Mouse (Mus musculus): ENCODE data around the gene Sec16b. TPM values are rescaled to one million over a fixed set of nuclear protein-coding genes. Genes with fewer than 3 reads are reported as not detected.

Gene Sec16b
- total and polyA plus RNA-seq, 3 experiments = 0.11 to 2.8 TPM; not detected in 1

- Histone ChIP-seq H3K4me3 (ENCODE audit: low read depth, low read length) (no peak overlapping the region), H3K27me3 (ENCODE audit: insufficient read depth, low read length) (peaks cover 3% of the 10 kb centered on the region; the same call in 1 of the 2 replicates), H3K9me3 (replicated peaks) (peaks cover 8% of the 10 kb centered on the region), H3K36me3 (replicated peaks) (no peaks in the 10 kb centered on the region), H3K4me1 (ENCODE audit: insufficient read depth, low read depth, low read length) (no peaks in the 10 kb centered on the region)
- TF ChIP-seq TAL1 (conservative IDR thresholded peaks at IDR 0.05; ENCODE audit: low read depth, low read length) (no peak), CTCF (IDR thresholded peaks at IDR 0.05; ENCODE audit: low read depth, low read length) (no peak), GATA2 (IDR thresholded peaks at IDR 0.05; ENCODE audit: borderline replicate concordance, low read depth, low read length) (no peak), GATA1 (IDR thresholded peaks at IDR 0.05; ENCODE audit: borderline replicate concordance, low read length) (no peak), POLR2AphosphoS5 (IDR thresholded peaks at IDR 0.05; ENCODE audit: insufficient replicate concordance, low read depth, low read length) (no peak)
- ATAC-seq (ENCODE audit: extremely low read depth, insufficient number of reproducible peaks, low FRiP score, poor library complexity, severe bottlenecking) (no peak), DNase-seq (ENCODE audit: low spot score) (no peak)
Observed at GRCm38 (mm10) chr1:157465194-157465593, 41.3 kb upstream of the Sec16b start.

- Histone ChIP-seq H3K9me3 (replicated peaks) (peaks cover 18% of the 10 kb centered on the region), H3K4me3 (ENCODE audit: low read depth, low read length) (no peak overlapping the region), H3K36me3 (replicated peaks) (no peaks in the 10 kb centered on the region), H3K27me3 (ENCODE audit: insufficient read depth, low read length) (0 out of 2 replicates have a peak, but pooled peaks cover 2% of the 10 kb centered on the region), H3K4me1 (ENCODE audit: insufficient read depth, low read depth, low read length) (peaks cover 3% of the 10 kb centered on the region; the same call in 1 of the 2 replicates)
- no peak for ATAC-seq (ENCODE audit: extremely low read depth, insufficient number of reproducible peaks, low FRiP score, poor library complexity, severe bottlenecking)
- no peak for DNase-seq (ENCODE audit: low spot score)
- TF ChIP-seq CTCF (IDR thresholded peaks at IDR 0.05; ENCODE audit: low read depth, low read length) (no peak), TAL1 (conservative IDR thresholded peaks at IDR 0.05; ENCODE audit: low read depth, low read length) (no peak), GATA1 (IDR thresholded peaks at IDR 0.05; ENCODE audit: borderline replicate concordance, low read length) (no peak), POLR2AphosphoS5 (IDR thresholded peaks at IDR 0.05; ENCODE audit: insufficient replicate concordance, low read depth, low read length) (no peak), GATA2 (IDR thresholded peaks at IDR 0.05; ENCODE audit: borderline replicate concordance, low read depth, low read length) (no peak)
Observed at GRCm38 (mm10) chr1:157467866-157468265, 38.7 kb upstream of the Sec16b start.

GRCm38 (mm10) chr1:157470761-157471386 is 35.7 kb upstream of the Sec16b start:
- ATAC-seq (ENCODE audit: extremely low read depth, insufficient number of reproducible peaks, low FRiP score, poor library complexity, severe bottlenecking) = no peak
- H3K36me3 ChIP-seq (replicated peaks) = no peaks in the 10 kb centered on the region
- 0 out of 2 replicates have a peak, but pooled peaks cover 2% of the 10 kb centered on the region for H3K27me3 ChIP-seq (ENCODE audit: insufficient read depth, low read length)

DNA sequence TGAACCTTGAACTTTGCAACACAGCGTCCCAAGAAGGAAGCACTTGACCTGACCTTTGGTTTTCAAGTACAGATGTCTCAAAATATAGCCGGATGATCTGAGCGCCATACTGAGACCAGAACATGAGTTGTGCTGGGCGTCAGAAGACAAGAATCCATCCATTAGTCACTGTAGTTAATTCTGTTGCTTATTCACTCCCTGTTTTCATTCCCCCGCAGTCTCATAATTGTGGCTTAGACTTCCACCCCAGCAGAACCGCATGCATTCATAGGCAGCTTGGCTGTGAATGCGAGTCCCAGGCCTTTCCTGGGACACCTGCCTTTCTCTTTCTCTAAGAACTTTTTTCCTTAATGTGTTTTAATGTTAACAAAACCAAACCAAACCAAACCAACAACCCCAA is 33.8 kb upstream of the Sec16b start:
- no peaks in the 10 kb centered on the region for H3K36me3 ChIP-seq (replicated peaks)
- H3K9me3 ChIP-seq (replicated peaks) = peaks cover 20% of the 10 kb centered on the region
- H3K27me3 ChIP-seq (ENCODE audit: insufficient read depth, low read length) = 0 out of 2 replicates have a peak, but pooled peaks cover 2% of the 10 kb centered on the region
- no peak overlapping the region for H3K4me3 ChIP-seq (ENCODE audit: low read depth, low read length)
- peaks cover 16% of the 10 kb centered on the region for H3K4me1 ChIP-seq (ENCODE audit: insufficient read depth, low read depth, low read length)
- no peak for ATAC-seq (ENCODE audit: extremely low read depth, insufficient number of reproducible peaks, low FRiP score, poor library complexity, severe bottlenecking)
- TF ChIP-seq GATA1 (IDR thresholded peaks at IDR 0.05; ENCODE audit: borderline replicate concordance, low read length) = no peak
- TF ChIP-seq GATA2 (IDR thresholded peaks at IDR 0.05; ENCODE audit: borderline replicate concordance, low read depth, low read length) = no peak
- TF ChIP-seq TAL1 (conservative IDR thresholded peaks at IDR 0.05; ENCODE audit: low read depth, low read length) = no peak
- no peak for TF ChIP-seq POLR2AphosphoS5 (IDR thresholded peaks at IDR 0.05; ENCODE audit: insufficient replicate concordance, low read depth, low read length)
- no peak for TF ChIP-seq CTCF (IDR thresholded peaks at IDR 0.05; ENCODE audit: low read depth, low read length)
- DNase-seq (ENCODE audit: low spot score) = no peak

More at GRCm38 (mm10) chr1:157470761-157471386, 35.7 kb upstream of the Sec16b start:
- no peak overlapping the region for H3K4me3 ChIP-seq (ENCODE audit: low read depth, low read length)
- H3K4me1 ChIP-seq (ENCODE audit: insufficient read depth, low read depth, low read length) = peaks cover 16% of the 10 kb centered on the region
- no peak for DNase-seq (ENCODE audit: low spot score)
- H3K9me3 ChIP-seq (replicated peaks) = peaks cover 23% of the 10 kb centered on the region
- TF ChIP-seq TAL1 (conservative IDR thresholded peaks at IDR 0.05; ENCODE audit: low read depth, low read length) (no peak), GATA2 (IDR thresholded peaks at IDR 0.05; ENCODE audit: borderline replicate concordance, low read depth, low read length) (no peak), CTCF (IDR thresholded peaks at IDR 0.05; ENCODE audit: low read depth, low read length) (no peak), POLR2AphosphoS5 (IDR thresholded peaks at IDR 0.05; ENCODE audit: insufficient replicate concordance, low read depth, low read length) (no peak), GATA1 (IDR thresholded peaks at IDR 0.05; ENCODE audit: borderline replicate concordance, low read length) (no peak)

GRCm38 (mm10) chr1:157474865-157475264 is 31.7 kb upstream of the Sec16b start:
- no peak for ATAC-seq (ENCODE audit: extremely low read depth, insufficient number of reproducible peaks, low FRiP score, poor library complexity, severe bottlenecking)
- Histone ChIP-seq H3K4me3 (ENCODE audit: low read depth, low read length) (no peak overlapping the region), H3K36me3 (replicated peaks) (no peaks in the 10 kb centered on the region), H3K4me1 (ENCODE audit: insufficient read depth, low read depth, low read length) (peaks cover 17% of the 10 kb centered on the region), H3K9me3 (replicated peaks) (peaks cover 22% of the 10 kb centered on the region), H3K27me3 (ENCODE audit: insufficient read depth, low read length) (0 out of 2 replicates have a peak, but pooled peaks cover 2% of the 10 kb centered on the region)
- no peak for DNase-seq (ENCODE audit: low spot score)
- TF ChIP-seq CTCF (IDR thresholded peaks at IDR 0.05; ENCODE audit: low read depth, low read length) = no peak
- no peak for TF ChIP-seq TAL1 (conservative IDR thresholded peaks at IDR 0.05; ENCODE audit: low read depth, low read length)
- TF ChIP-seq POLR2AphosphoS5 (IDR thresholded peaks at IDR 0.05; ENCODE audit: insufficient replicate concordance, low read depth, low read length) = no peak
- TF ChIP-seq GATA2 (IDR thresholded peaks at IDR 0.05; ENCODE audit: borderline replicate concordance, low read depth, low read length) = no peak
- no peak for TF ChIP-seq GATA1 (IDR thresholded peaks at IDR 0.05; ENCODE audit: borderline replicate concordance, low read length)

- TF ChIP-seq GATA2 (IDR thresholded peaks at IDR 0.05; ENCODE audit: borderline replicate concordance, low read depth, low read length) = no peak
- TF ChIP-seq GATA1 (IDR thresholded peaks at IDR 0.05; ENCODE audit: borderline replicate concordance, low read length) = no peak
- TF ChIP-seq CTCF (IDR thresholded peaks at IDR 0.05; ENCODE audit: low read depth, low read length) = no peak
- no peak for TF ChIP-seq TAL1 (conservative IDR thresholded peaks at IDR 0.05; ENCODE audit: low read depth, low read length)
- no peak for TF ChIP-seq POLR2AphosphoS5 (IDR thresholded peaks at IDR 0.05; ENCODE audit: insufficient replicate concordance, low read depth, low read length)
- no peak overlapping the region for H3K4me3 ChIP-seq (ENCODE audit: low read depth, low read length)
- peaks cover 16% of the 10 kb centered on the region for H3K9me3 ChIP-seq (replicated peaks)
- H3K27me3 ChIP-seq (ENCODE audit: insufficient read depth, low read length) = 0 out of 2 replicates have a peak, but pooled peaks cover 2% of the 10 kb centered on the region
- no peak for DNase-seq (ENCODE audit: low spot score)
- ATAC-seq (ENCODE audit: extremely low read depth, insufficient number of reproducible peaks, low FRiP score, poor library complexity, severe bottlenecking) = no peak
- H3K36me3 ChIP-seq (replicated peaks) = no peaks in the 10 kb centered on the region
- H3K4me1 ChIP-seq (ENCODE audit: insufficient read depth, low read depth, low read length) = peaks cover 31% of the 10 kb centered on the region
Observed at GRCm38 (mm10) chr1:157476231-157476630, 30.3 kb upstream of the Sec16b start.

Data from G1E (cell line).